Mouse (Mus musculus) MEL-GATA-1-ER (cell line): ENCODE measurements at regions not wholly inside any gene's neighbourhood (a gene's known extent, or its start where the extent isn't known, plus 50 kb on each side); places are given as distances from the start of the nearest gene placed in this dataset.

Experiments used
- DNase-seq: peaks from one replicate; pipeline ENCODE4 v3.0.0-alpha.2; 2012; ENCODE audit warnings: low read depth; ENCODE audit errors: extremely low read depth

DNA sequence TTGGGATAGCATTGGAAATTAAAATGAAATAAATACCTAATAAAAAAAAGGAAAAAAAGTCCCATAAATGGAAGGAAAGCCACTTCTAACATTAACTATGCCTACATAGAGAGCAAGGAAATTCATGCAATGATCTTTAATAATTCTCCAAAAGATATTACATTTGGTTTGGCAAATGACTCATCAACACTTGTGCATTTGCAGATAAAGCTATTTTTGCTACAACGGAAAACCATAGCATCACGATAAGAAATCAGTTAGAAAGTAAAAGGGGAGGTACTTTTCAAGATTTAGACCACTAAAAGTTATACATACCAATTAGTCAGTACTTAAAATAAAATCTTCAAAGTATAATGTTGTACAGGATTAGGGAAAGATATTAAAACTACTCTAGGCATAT lies 109.4 kb upstream of the Tom1l1 start:
- no peak for DNase-seq

GRCm38 (mm10) chr11:90783537-90783936 lies 95.4 kb upstream of the Tom1l1 start:
- no peak for DNase-seq

- no peak for DNase-seq
Measured at GRCm38 (mm10) chr11:90782975-90783374, 94.8 kb upstream of the Tom1l1 start.

DNA sequence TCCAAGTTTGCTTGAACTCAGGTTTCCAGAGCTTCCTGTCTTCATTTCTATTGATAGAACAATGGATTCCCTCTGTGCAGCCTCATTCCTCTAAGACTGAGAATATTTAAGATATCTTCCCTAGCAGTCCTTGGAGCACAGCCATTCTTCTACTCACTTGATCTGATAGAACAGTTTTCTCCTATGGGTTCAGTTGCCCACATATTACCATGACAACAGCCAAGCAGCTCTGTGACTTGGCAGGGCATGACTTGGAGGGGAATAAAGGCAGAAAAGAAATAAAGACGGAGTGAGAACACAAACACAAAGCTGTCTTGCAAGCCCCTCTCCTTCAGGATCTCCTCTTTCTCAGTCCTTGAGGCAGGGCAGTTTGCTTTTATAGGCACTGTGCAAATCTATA lies 87.6 kb upstream of the Tom1l1 start:
- DNase-seq = no peak

DNA sequence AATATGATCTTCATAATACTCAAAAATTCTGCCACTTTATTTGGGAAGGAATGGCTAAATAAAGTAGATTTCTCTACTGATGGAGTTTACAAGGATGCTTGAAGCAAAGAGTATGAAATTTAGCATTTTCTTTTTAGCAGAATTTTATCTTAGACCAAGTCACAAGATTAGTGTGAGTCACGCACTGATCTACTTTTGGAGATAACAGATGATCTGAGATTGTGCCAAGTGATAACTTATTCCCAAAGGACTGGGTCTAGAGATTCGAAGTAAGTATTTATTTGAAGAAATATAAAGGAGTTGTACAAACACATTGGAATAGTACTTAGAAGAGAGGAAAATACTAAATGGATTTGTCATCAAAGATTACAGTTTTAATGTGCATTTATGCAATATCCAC lies 67.8 kb upstream of the Tom1l1 start:
- DNase-seq = no peak

DNA sequence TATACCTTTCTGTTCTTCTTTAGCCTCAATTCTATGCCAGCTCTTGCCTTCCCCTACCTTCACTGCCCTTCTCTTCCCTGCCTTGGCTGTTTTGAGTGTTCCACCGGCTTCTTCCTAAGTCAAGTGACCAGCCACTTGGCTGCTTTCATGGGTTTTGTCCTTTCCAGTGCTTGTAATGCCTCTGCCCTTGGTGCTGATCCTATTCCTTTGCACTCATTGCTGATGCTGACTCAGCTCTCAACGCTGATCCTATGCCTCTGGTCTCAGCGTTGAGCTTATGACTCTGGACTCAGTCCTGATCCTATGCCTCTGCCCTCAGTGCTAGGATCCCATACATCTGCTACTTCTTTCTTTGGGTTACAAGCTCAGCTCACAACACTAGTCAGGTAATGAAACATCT lies 60.3 kb upstream of the Tom1l1 start:
- no peak for DNase-seq

DNA sequence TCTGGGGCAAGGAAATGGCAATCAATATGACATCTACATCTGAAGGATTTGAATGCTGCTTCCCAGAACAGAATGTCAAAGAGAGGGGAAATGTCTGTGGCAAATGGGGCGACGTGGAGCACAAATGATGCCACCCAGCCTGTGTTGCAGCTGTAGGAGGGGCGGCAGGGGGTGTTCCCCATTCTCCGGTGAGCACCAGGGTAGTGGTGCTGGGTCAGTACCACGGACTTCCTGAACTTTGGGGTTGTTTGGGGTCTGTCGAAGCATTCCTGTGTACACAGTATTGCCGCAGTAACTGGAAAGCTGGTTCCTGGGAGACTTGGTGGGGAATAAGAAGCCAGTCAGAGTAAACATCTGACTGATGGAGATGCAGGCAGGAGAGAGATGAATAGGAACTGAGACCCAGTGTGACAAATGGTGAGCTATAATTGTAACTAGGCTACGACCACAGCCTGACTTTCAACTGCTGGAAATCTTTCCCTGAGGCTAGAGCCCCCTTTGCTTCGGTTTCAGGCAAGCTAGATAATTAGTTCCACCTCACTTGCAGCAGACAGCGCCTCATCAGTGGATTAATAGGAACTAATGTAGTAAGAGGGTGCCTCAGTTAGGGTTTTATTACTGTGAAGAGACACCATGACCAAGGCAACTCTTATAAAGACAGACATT lies 53.9 kb upstream of the Tom1l1 start:
- DNase-seq = no peak

DNA sequence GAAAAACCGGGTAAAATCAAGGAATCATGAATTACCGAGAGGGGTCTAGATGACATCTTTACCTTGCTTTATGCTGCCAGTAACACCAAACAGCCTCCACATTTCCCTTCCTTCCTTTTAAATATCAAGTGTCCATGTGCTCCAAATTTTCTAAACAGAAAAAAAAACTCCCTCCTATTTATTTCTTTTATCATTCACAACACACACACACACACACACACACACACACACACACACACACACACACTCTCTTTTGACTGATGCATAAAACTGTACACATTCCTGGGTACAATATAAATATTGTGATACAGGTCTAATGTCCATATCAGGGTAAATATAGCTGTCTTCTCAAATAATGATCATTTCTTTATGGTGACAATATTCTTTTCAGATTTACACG lies 51.3 kb upstream of the Tom1l1 start:
- no peak for DNase-seq

DNA sequence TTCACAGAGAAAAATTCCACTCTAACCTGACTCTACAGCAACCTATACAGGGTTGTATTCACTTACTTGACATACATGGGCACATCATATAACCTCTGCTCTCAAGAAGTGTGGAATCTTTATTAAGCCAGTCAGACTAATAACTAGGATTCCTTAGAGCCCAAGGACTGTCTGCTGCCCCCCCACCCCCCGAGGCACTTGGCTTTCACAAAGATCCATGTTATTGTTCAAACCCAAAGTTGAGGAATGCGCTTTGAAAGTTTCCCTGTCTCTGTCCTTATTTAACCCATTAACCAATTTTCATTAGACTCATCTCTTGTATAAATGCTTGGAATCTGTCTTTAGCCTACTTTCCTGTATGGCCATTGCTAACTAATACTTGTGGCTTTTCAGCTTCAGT lies 50.6 kb upstream of the Tom1l1 start:
- DNase-seq = no peak
